Mouse (Mus musculus): ENCODE results near the gene Gnaq.
"Not testable (repeated sequence)": the region's sequence is repeated elsewhere in the genome, so short reads cannot be mapped to it uniquely, and the experiment has no call there.

GRCm38 (mm10) chr19:16083981-16084630 lies 48.5 kb upstream of the Gnaq start:
- TF ChIP-seq GATA1 (IDR thresholded peaks at IDR 0.05; ENCODE audit: borderline replicate concordance, low read length); FLI1 (IDR thresholded peaks at IDR 0.05; ENCODE audit: low read length): not testable (repeated sequence)
